Mouse (Mus musculus) spleen, adult 2 months (tissue): ENCODE data around the gene Irx5. TPM values are rescaled to one million over a fixed set of nuclear protein-coding genes. Genes with fewer than 3 reads are reported as not detected.

ENCODE experiments used
- DNase-seq, 2 experiments: peaks; one replicate each; pipeline versions ENCODE4 v3.0.0 to v3.0.0-alpha.2; 2012 to 2021; ENCODE audit warnings: low spot score in 2 of 2, low read depth in 1 of 2
- H3K27ac ChIP-seq: fragments of 200-500 bp; 2 replicates; pipeline ENCODE4 v1.5.1; 2012; ENCODE audit warnings: low read length, inconsistent platforms; ENCODE audit not compliant: insufficient read depth
- H3K27me3 ChIP-seq: fragments of 200-500 bp; 2 replicates; pipeline ENCODE4 v1.6.1; 2012; ENCODE audit warnings: mild to moderate bottlenecking, moderate library complexity, low read length, inconsistent platforms; ENCODE audit not compliant: control insufficient read depth, insufficient read depth
- H3K36me3 ChIP-seq: fragments of 200-500 bp; 2 replicates; pipeline ENCODE4 v1.6.1; 2012; ENCODE audit warnings: mild to moderate bottlenecking, low read length, inconsistent platforms; ENCODE audit not compliant: control insufficient read depth, insufficient read depth
- H3K4me1 ChIP-seq: fragments of 200-500 bp; 2 replicates; pipeline ENCODE4 v1.6.1; 2011; ENCODE audit warnings: inconsistent platforms; ENCODE audit not compliant: control insufficient read depth, insufficient read depth, insufficient read length
- H3K4me3 ChIP-seq: fragments of 200-500 bp; 2 replicates; pipeline ENCODE4 v1.5.1; 2011; ENCODE audit warnings: mild to moderate bottlenecking, inconsistent platforms; ENCODE audit not compliant: insufficient read depth, insufficient read length; ENCODE audit errors: extremely low read depth
- CTCF ChIP-seq: fragments of 200-500 bp; IDR thresholded peaks from 2 replicates; pipeline ENCODE4 v1.5.1; 2011; ENCODE audit warnings: mild to moderate bottlenecking, inconsistent platforms; ENCODE audit not compliant: insufficient read depth, insufficient read length, insufficient replicate concordance; ENCODE audit errors: extremely low read depth
- POLR2A ChIP-seq: fragments of 200-500 bp; IDR thresholded peaks from 2 replicates; pipeline ENCODE4 v1.6.1; 2011; ENCODE audit warnings: low read depth, low read length, inconsistent platforms
- WGBS: fragments of 180-500 bp; shearing (Covaris S2); methylation state at CpG from one replicate; pipeline ENCODE4 v1.1.7; 2018; 5-methylcytosine and 5-hydroxymethylcytosine counted together
- polyA plus RNA-seq: library from polyadenylated mRNA; depleted of rRNA; stranded (reverse); fragments of >200 nt; gene quantifications from 2 replicates; pipeline ENCODE4 v1.2.3, GENCODE M21; 2012

The Irx5 gene
- polyA plus RNA-seq, 1 experiment: 0.02 TPM

DNA sequence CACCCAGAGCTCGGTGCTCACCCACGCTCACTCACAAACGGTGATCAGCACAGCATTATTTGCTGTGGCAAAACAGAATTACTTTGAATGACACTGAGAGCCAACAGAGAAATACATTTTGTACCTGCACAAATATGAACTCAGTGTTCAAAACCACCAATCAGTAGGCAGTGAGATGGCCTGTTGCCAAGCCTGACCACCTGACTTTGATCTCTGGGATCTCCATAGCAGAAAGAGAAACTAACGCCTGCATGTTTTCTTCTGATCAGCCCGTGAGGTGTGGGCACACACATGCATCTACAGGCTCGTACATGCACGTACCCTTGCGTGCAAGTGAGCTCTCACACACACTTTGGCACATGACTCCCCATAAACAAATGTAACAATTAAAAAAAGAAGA is 24.0 kb upstream of the Irx5 start:
- TF ChIP-seq CTCF: no peak

DNA sequence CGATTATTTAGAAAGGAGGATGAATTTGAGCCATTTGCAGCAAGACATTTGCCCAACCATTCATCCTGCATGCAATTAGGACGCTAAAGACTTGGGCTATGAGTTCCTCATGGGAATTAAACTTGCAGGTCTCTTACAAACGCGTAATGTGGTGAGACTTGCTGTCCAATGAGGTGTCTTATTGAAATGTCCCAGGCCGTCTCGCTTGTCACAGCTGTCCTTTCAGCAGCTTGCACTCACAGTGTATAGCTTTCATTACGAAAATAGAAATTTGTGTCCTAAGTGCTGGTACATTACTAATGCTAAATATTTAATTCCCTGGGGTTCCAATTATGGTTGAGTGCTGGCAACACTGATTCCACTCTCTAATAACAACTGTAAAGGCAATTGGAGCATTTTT is 22.3 kb upstream of the Irx5 start:
- H3K27me3 ChIP-seq: no peaks in the 10 kb centered on the region
- no peak overlapping the region for H3K27ac ChIP-seq
- TF ChIP-seq POLR2A (no peak), CTCF (no peak)
- no peaks in the 10 kb centered on the region for H3K36me3 ChIP-seq
- no peak overlapping the region for H3K4me3 ChIP-seq
- DNase-seq: no peak
- H3K4me1 ChIP-seq: no peaks in the 10 kb centered on the region
- WGBS: 92% methylated on average over 7 of the region's 7 CpGs

More for the DNA sequence above, 24.0 kb upstream of the Irx5 start:
- H3K4me1 ChIP-seq: no peaks in the 10 kb centered on the region; the same call in 1 of the 2 replicates
- H3K27ac ChIP-seq: no peak overlapping the region
- no peaks in the 10 kb centered on the region for H3K36me3 ChIP-seq
- no peaks in the 10 kb centered on the region for H3K27me3 ChIP-seq
- DNase-seq: no peak
- 79% methylated on average over 8 of the region's 8 CpGs for WGBS
- no peak overlapping the region for H3K4me3 ChIP-seq

DNA sequence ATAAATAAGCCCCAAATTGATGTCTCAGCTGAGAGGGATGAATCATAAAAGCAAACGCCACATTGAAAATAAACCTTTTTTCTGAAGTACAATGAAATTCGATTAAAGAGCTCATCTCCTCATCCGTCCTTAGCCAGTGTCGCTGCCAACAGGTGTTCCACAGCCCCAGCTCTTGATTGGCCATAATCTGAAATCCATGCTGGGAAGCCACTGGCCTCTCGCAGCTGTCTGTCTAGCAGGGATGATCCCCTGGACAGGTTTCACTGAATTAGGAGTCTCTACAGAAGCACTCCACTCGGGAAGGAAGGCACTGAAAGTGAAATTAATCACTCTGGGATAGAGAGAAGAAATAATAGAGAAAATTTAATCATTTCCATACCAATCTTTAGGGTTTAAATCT is 21.4 kb upstream of the Irx5 start:
- no peaks in the 10 kb centered on the region for H3K27me3 ChIP-seq
- no peak overlapping the region for H3K27ac ChIP-seq
- 87% methylated on average over 6 of the region's 6 CpGs for WGBS
- no peaks in the 10 kb centered on the region for H3K36me3 ChIP-seq
- H3K4me1 ChIP-seq: no peaks in the 10 kb centered on the region
- no peak for TF ChIP-seq CTCF
- no peak for TF ChIP-seq POLR2A
- H3K4me3 ChIP-seq: no peak overlapping the region
- no peak for DNase-seq

DNA sequence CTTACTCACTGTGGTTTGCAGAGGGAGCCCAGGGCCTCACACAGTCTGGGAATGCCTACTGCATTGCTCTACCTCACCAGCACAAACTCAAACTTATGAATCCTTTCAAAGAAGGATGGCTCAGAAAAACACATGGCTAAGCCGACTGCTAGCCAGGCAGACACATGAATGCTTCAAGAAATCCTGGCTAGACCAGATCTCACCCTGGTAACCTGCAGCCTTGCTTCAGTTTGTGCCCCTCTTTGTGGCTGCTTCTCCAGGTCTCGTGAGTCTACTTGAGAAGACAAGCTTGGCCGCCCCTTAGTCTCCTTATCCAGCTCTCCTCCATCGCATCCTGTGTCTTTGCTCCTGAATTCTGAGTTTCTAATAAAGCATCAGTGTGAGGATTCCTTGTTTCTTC is 13.9 kb upstream of the Irx5 start:
- Histone ChIP-seq H3K4me3 (no peak overlapping the region), H3K27ac (no peak overlapping the region), H3K4me1 (no peaks in the 10 kb centered on the region), H3K27me3 (no peaks in the 10 kb centered on the region), H3K36me3 (no peaks in the 10 kb centered on the region)
- no peak for TF ChIP-seq POLR2A
- no peak for TF ChIP-seq CTCF
- WGBS: 94% methylated on average over 4 of the region's 4 CpGs
- no peak for DNase-seq

DNA sequence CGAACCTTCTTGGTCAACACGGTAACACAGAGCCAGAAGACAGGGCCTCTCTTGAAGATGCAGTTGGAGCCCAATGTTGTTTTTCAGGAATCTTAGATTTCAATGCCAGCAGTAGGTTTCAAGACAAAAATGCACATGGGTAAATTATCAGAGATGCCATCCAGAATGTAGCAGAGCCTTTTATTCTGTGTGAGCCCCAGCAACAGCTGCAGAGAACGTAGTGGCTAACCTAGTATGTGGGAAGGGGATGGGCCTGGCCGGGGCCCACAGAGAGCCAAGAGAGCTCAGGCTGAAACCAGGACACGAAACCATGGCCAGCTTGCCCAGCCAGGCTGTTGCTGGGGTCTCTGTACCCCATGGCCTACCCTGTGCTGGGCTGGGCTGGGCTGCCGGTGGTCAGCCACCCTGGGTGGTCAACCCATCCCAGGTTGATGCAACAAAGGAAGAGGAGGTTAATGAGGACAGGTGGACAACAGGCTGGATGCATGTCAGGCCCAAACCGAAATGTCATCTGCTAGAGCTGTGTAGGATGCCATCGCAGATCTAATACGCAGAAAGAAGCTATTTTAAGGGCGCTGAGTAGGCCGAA is 7.4 kb upstream of the Irx5 start:
- no peaks in the 10 kb centered on the region for H3K4me1 ChIP-seq
- H3K4me3 ChIP-seq: no peak overlapping the region
- no peak overlapping the region for H3K27ac ChIP-seq
- TF ChIP-seq CTCF (no peak), POLR2A (no peak)
- no peak for DNase-seq
- 91% methylated on average over 11 of the region's 11 CpGs for whole genome bisulfite sequencing
- H3K36me3 ChIP-seq: no peaks in the 10 kb centered on the region
- no peaks in the 10 kb centered on the region; the same call in 1 of the 2 replicates for H3K27me3 ChIP-seq

DNA sequence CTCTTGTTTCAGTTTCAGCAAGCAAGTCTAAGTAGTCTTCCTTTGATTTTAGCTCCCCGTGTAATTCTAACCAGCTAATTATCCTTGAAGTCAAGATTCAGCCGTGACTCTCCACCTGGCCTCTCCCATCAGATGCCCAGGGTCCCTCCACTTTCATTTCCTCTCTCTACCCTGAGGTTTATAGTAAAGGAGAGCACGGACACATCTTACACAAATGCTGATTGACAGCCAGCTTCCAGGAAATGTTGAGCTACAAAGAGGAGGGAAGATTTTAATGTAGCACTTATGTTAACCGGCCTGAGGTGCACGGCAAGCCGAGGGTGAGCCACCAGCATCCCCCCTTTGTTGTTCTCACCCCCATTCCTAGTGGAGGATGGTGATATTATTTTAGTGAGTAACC is 4.0 kb upstream of the Irx5 start:
- TF ChIP-seq CTCF: no peak
- TF ChIP-seq POLR2A: no peak
- Histone ChIP-seq H3K4me1 (peaks cover 7% of the 10 kb centered on the region), H3K36me3 (no peaks in the 10 kb centered on the region), H3K27ac (no peak overlapping the region), H3K4me3 (no peak overlapping the region), H3K27me3 (peaks cover 20% of the 10 kb centered on the region)
- no peak for DNase-seq
- 60% methylated on average over 6 of the region's 6 CpGs for WGBS

DNA sequence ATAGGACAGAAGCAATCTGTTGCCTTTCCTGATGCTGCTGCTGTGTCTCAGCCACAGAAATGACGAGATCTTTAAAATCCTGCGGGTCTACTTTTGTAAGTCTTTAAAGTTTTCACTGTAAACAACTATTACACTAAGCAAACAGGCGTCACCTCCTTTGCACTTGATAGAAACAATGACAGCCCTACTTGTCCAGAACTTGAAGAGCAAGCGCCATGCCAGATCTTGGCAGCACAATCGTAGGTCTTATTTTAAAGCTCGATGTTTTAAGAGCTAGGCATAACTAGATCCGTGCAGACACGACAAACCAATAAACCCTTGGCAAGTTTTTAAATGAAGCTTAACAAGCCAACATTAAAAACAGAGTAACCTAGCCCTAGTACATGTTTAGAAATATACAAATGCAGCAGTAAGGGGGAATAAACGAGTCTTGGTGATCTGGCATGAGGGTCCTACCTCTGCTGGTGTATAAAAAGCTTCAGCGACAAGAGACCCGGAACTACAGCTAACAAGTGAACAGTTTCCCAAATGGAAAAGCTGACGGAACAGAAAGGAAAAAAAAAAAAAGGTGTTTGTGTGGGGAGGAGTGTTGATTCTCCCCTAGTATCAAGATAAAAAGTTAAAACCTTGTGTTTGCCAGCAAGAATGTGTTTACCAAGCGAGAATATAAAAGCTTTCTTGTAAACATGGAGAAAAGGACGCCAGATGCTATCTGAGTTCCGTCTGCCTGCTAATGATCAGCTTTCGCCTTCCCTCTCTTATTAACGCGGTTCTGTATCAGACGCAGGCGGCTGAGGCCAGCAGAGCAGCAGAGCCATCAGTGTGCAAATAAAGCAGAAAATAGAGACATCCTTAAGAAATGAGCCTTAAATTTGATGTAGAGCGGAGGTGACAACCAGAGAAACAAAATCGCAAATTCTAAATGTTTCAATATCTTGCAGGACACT is 2.6 kb upstream of the Irx5 start:
- no peak overlapping the region for H3K4me3 ChIP-seq
- H3K4me1 ChIP-seq: peaks cover 10% of the 10 kb centered on the region
- peaks cover 31% of the 10 kb centered on the region for H3K27me3 ChIP-seq
- no peaks in the 10 kb centered on the region for H3K36me3 ChIP-seq
- WGBS: 22% methylated on average over 22 of the region's 22 CpGs
- DNase-seq: no peak
- no peak overlapping the region for H3K27ac ChIP-seq
- TF ChIP-seq CTCF (no peak), POLR2A (no peak)
